Mouse (Mus musculus): ENCODE results near the gene Gm266. TPM values are rescaled to one million over a fixed set of nuclear protein-coding genes. Genes with fewer than 3 reads are reported as not detected.

The Gm266 gene
- polyA plus RNA-seq, 1 experiment: 1.5 TPM

GRCm38 (mm10) chr12:111504904-111505303, 19.3 kb upstream of the Gm266 start:
- no peaks in the 10 kb centered on the region for H3K36me3 ChIP-seq (ENCODE audit: control insufficient read depth, insufficient read depth)
- H3ac ChIP-seq (ENCODE audit: control insufficient read depth, insufficient read length): no peak overlapping the region
- H3K4me3 ChIP-seq: no peak overlapping the region
- TF ChIP-seq MYOG (IDR thresholded peaks at IDR 0.05; ENCODE audit: control insufficient read depth in 1 of 3, insufficient read depth in 1 of 3, insufficient read length in 2 of 3, low read depth in 2 of 3) (peak; percentile 17 to 77 (median 48)), MYOD1 (IDR thresholded peaks at IDR 0.05; ENCODE audit: control insufficient read depth in 1 of 3, insufficient read length in 2 of 3, low read depth in 2 of 3) (peak in 2 of 3 experiments; percentile 50 to 59), TCF3 (IDR thresholded peaks at IDR 0.05; ENCODE audit: insufficient read length, low read depth) (no peak)
- H3K27me3 ChIP-seq (ENCODE audit: control insufficient read depth, insufficient read depth, insufficient read length): no peaks in the 10 kb centered on the region
- peak overlapping the region; percentile 50 for H3K4me2 ChIP-seq (ENCODE audit: low read depth)
- no peaks in the 10 kb centered on the region for H3K79me2 ChIP-seq (ENCODE audit: control insufficient read depth, insufficient read depth)

GRCm38 (mm10) chr12:111503571-111503970, 17.9 kb upstream of the Gm266 start:
- Histone ChIP-seq H3K27me3 (ENCODE audit: control insufficient read depth, insufficient read depth, insufficient read length) (peaks cover 5% of the 10 kb centered on the region), H3K79me2 (ENCODE audit: control insufficient read depth, insufficient read depth) (no peaks in the 10 kb centered on the region), H3K4me3 (no peak overlapping the region), H3K4me2 (ENCODE audit: low read depth) (no peak overlapping the region), H3ac (ENCODE audit: control insufficient read depth, insufficient read length) (no peak overlapping the region), H3K36me3 (ENCODE audit: control insufficient read depth, insufficient read depth) (no peaks in the 10 kb centered on the region)
- TF ChIP-seq POLR2A (IDR thresholded peaks at IDR 0.05; ENCODE audit: insufficient read length, low read depth) (no peak), MYOG (IDR thresholded peaks at IDR 0.05; ENCODE audit: control insufficient read depth in 1 of 3, insufficient read depth in 1 of 3, insufficient read length in 2 of 3, low read depth in 2 of 3) (no peak), SRF (IDR thresholded peaks at IDR 0.05; ENCODE audit: control insufficient read depth, insufficient read length, low read depth) (no peak), USF1 (IDR thresholded peaks at IDR 0.05; ENCODE audit: low read depth) (no peak), MAX (IDR thresholded peaks at IDR 0.05; ENCODE audit: low read depth) (no peak), CEBPB (IDR thresholded peaks at IDR 0.05; ENCODE audit: insufficient read depth, poor library complexity, severe bottlenecking) (no peak), REST (IDR thresholded peaks at IDR 0.05; ENCODE audit: insufficient read depth, insufficient read length) (no peak)

- H3K4me3 ChIP-seq: no peak overlapping the region
- peaks cover 5% of the 10 kb centered on the region for H3K27me3 ChIP-seq (ENCODE audit: control insufficient read depth, insufficient read depth, insufficient read length)
- no peak overlapping the region for H3K4me2 ChIP-seq (ENCODE audit: low read depth)
- no peak overlapping the region for H3ac ChIP-seq (ENCODE audit: control insufficient read depth, insufficient read length)
- TF ChIP-seq TCF3 (IDR thresholded peaks at IDR 0.05; ENCODE audit: insufficient read length, low read depth) (no peak), MYOD1 (IDR thresholded peaks at IDR 0.05; ENCODE audit: control insufficient read depth in 1 of 3, insufficient read length in 2 of 3, low read depth in 2 of 3) (no peak), TCF12 (IDR thresholded peaks at IDR 0.05; ENCODE audit: insufficient read depth, poor library complexity, severe bottlenecking) (no peak), MAX (IDR thresholded peaks at IDR 0.05; ENCODE audit: low read depth) (no peak), POLR2A (IDR thresholded peaks at IDR 0.05; ENCODE audit: insufficient read length, low read depth) (no peak), USF1 (IDR thresholded peaks at IDR 0.05; ENCODE audit: low read depth) (no peak), REST (IDR thresholded peaks at IDR 0.05; ENCODE audit: insufficient read depth, insufficient read length) (no peak), CEBPB (IDR thresholded peaks at IDR 0.05; ENCODE audit: insufficient read depth, poor library complexity, severe bottlenecking) (no peak), E2F4 (IDR thresholded peaks at IDR 0.05; ENCODE audit: insufficient read depth) (no peak), MYOG (IDR thresholded peaks at IDR 0.05; ENCODE audit: control insufficient read depth in 1 of 3, insufficient read depth in 1 of 3, insufficient read length in 2 of 3, low read depth in 2 of 3) (no peak), SRF (IDR thresholded peaks at IDR 0.05; ENCODE audit: control insufficient read depth, insufficient read length, low read depth) (no peak), POLR2AphosphoS2 (IDR thresholded peaks at IDR 0.05; ENCODE audit: insufficient read length, low read depth) (no peak)
- no peaks in the 10 kb centered on the region for H3K79me2 ChIP-seq (ENCODE audit: control insufficient read depth, insufficient read depth)
- H3K36me3 ChIP-seq (ENCODE audit: control insufficient read depth, insufficient read depth): no peaks in the 10 kb centered on the region
These were observed 17.5 kb upstream of the Gm266 start for GRCm38 (mm10) chr12:111503063-111503567.

GRCm38 (mm10) chr12:111500725-111501124, 15.1 kb upstream of the Gm266 start:
- H3K36me3 ChIP-seq (ENCODE audit: control insufficient read depth, insufficient read depth): no peaks in the 10 kb centered on the region
- no peak overlapping the region for H3K4me3 ChIP-seq
- no peak overlapping the region for H3K4me2 ChIP-seq (ENCODE audit: low read depth)
- TF ChIP-seq TCF3 (IDR thresholded peaks at IDR 0.05; ENCODE audit: insufficient read length, low read depth) (no peak), USF1 (IDR thresholded peaks at IDR 0.05; ENCODE audit: low read depth) (no peak), MYOD1 (IDR thresholded peaks at IDR 0.05; ENCODE audit: control insufficient read depth in 1 of 3, insufficient read length in 2 of 3, low read depth in 2 of 3) (no peak), MYOG (IDR thresholded peaks at IDR 0.05; ENCODE audit: control insufficient read depth in 1 of 3, insufficient read depth in 1 of 3, insufficient read length in 2 of 3, low read depth in 2 of 3) (no peak), CEBPB (IDR thresholded peaks at IDR 0.05; ENCODE audit: insufficient read depth, poor library complexity, severe bottlenecking) (no peak), MAX (IDR thresholded peaks at IDR 0.05; ENCODE audit: low read depth) (no peak), POLR2A (IDR thresholded peaks at IDR 0.05; ENCODE audit: insufficient read length, low read depth) (no peak), POLR2AphosphoS2 (IDR thresholded peaks at IDR 0.05; ENCODE audit: insufficient read length, low read depth) (no peak), E2F4 (IDR thresholded peaks at IDR 0.05; ENCODE audit: insufficient read depth) (no peak), REST (IDR thresholded peaks at IDR 0.05; ENCODE audit: insufficient read depth, insufficient read length) (no peak), SRF (IDR thresholded peaks at IDR 0.05; ENCODE audit: control insufficient read depth, insufficient read length, low read depth) (no peak), TCF12 (IDR thresholded peaks at IDR 0.05; ENCODE audit: insufficient read depth, poor library complexity, severe bottlenecking) (no peak)
- H3ac ChIP-seq (ENCODE audit: control insufficient read depth, insufficient read length): no peak overlapping the region
- no peaks in the 10 kb centered on the region for H3K79me2 ChIP-seq (ENCODE audit: control insufficient read depth, insufficient read depth)
- peaks cover 5% of the 10 kb centered on the region for H3K27me3 ChIP-seq (ENCODE audit: control insufficient read depth, insufficient read depth, insufficient read length)

- no peak for TF ChIP-seq MYOG (IDR thresholded peaks at IDR 0.05; ENCODE audit: control insufficient read depth in 1 of 3, insufficient read depth in 1 of 3, insufficient read length in 2 of 3, low read depth in 2 of 3)
- TF ChIP-seq POLR2AphosphoS2 (IDR thresholded peaks at IDR 0.05; ENCODE audit: insufficient read length, low read depth): no peak
- no peak for TF ChIP-seq REST (IDR thresholded peaks at IDR 0.05; ENCODE audit: insufficient read depth, insufficient read length)
- no peak for TF ChIP-seq CEBPB (IDR thresholded peaks at IDR 0.05; ENCODE audit: insufficient read depth, poor library complexity, severe bottlenecking)
- no peak for TF ChIP-seq POLR2A (IDR thresholded peaks at IDR 0.05; ENCODE audit: insufficient read length, low read depth)
- TF ChIP-seq MYOD1 (IDR thresholded peaks at IDR 0.05; ENCODE audit: control insufficient read depth in 1 of 3, insufficient read length in 2 of 3, low read depth in 2 of 3): no peak
- no peak for TF ChIP-seq E2F4 (IDR thresholded peaks at IDR 0.05; ENCODE audit: insufficient read depth)
- no peak for TF ChIP-seq MAX (IDR thresholded peaks at IDR 0.05; ENCODE audit: low read depth)
- TF ChIP-seq SRF (IDR thresholded peaks at IDR 0.05; ENCODE audit: control insufficient read depth, insufficient read length, low read depth): no peak
- peaks cover 5% of the 10 kb centered on the region for H3K27me3 ChIP-seq (ENCODE audit: control insufficient read depth, insufficient read depth, insufficient read length)
- no peaks in the 10 kb centered on the region for H3K79me2 ChIP-seq (ENCODE audit: control insufficient read depth, insufficient read depth)
- H3K4me2 ChIP-seq (ENCODE audit: low read depth): no peak overlapping the region
- no peak overlapping the region for H3ac ChIP-seq (ENCODE audit: control insufficient read depth, insufficient read length)
- H3K4me3 ChIP-seq: no peak overlapping the region
- H3K36me3 ChIP-seq (ENCODE audit: control insufficient read depth, insufficient read depth): no peaks in the 10 kb centered on the region
These were observed 14.0 kb upstream of the Gm266 start for GRCm38 (mm10) chr12:111499617-111500016.

Measured in myocyte (in vitro differentiated cells).